Mouse (Mus musculus) thymus, postnatal 25 days (tissue): Measurements from ENCODE around the gene Flvcr1.
A peak's percentile ranks its signal among the peaks of the same experiment; 100 is the strongest.
"Not testable (repeated sequence)": the region's sequence is repeated elsewhere in the genome, so short reads cannot be mapped to it uniquely, and the experiment has no call there.

Source experiments
- DNase-seq: peaks from one replicate; pipeline ENCODE4 v3.0.0; 2022

Flvcr1 gene

DNA sequence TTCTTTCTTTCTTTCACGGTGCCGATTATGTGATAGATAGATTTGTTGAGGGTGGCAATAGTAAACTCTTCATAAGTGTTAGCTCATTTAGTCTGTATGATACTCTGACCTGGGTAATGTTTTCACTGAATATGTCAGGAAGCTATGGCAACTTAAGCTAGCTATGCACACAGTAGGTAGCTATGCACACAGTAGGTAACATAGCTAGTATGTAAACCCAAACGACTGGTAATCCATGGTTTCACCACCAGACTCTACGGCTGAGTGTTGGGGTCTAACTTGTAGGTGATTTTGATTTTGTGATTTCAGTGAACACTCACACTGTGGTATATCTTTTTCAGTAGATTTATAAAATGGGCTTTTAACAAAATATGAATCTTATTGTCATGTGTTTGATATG, 12.0 kb upstream of the Flvcr1 start:
- no peak for DNase-seq

GRCm38 (mm10) chr1:191036554-191037334, 10.8 kb upstream of the Flvcr1 start, which contains the start of gene Spata45:
Gene Spata45, plus strand, starts transcription at chr1:191036639.
- no peak for DNase-seq

DNA sequence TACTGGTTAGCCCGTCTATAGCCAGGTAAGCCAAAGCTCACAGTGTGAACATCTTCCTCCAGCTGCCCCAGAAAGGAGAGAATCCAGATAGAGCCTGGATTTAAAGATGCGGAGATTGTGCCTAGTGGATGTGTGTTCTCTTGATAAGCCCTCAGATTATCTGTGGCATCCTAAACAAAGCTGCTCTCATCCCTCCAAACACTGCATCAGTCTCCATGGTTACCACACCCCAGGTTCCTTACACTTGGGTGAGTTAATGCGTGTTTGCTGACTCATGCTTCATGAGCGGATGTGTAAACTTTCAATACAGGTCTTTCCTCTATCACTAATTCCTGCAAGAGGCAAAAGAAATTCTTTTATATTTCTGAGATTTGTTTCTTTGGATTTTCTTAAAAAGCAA, 9.7 kb upstream of the Flvcr1 start:
- DNase-seq, result no peak

GRCm38 (mm10) chr1:191030922-191031425, 5.0 kb upstream of the Flvcr1 start:
- not testable (repeated sequence) for DNase-seq

DNA sequence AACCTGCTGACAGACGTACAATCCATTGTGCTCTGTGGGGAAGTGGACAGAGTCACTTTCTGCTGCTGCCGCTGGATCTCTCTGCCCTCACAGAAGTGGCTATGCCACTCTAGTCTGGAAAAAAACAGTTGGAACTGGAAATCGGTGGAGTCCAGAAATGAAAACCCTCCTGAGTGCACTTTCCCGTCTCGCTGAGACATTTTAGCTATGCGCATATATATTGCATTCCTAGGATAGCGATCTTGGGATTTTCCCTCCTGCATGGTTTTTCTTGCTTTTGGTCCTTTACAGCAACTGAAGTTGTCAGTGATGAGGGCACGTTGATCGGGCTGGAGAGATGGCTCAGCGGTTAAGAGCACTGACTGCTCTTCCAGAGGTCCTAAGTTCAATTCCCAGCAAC, 4.2 kb upstream of the Flvcr1 start:
- DNase-seq, result no peak

DNA sequence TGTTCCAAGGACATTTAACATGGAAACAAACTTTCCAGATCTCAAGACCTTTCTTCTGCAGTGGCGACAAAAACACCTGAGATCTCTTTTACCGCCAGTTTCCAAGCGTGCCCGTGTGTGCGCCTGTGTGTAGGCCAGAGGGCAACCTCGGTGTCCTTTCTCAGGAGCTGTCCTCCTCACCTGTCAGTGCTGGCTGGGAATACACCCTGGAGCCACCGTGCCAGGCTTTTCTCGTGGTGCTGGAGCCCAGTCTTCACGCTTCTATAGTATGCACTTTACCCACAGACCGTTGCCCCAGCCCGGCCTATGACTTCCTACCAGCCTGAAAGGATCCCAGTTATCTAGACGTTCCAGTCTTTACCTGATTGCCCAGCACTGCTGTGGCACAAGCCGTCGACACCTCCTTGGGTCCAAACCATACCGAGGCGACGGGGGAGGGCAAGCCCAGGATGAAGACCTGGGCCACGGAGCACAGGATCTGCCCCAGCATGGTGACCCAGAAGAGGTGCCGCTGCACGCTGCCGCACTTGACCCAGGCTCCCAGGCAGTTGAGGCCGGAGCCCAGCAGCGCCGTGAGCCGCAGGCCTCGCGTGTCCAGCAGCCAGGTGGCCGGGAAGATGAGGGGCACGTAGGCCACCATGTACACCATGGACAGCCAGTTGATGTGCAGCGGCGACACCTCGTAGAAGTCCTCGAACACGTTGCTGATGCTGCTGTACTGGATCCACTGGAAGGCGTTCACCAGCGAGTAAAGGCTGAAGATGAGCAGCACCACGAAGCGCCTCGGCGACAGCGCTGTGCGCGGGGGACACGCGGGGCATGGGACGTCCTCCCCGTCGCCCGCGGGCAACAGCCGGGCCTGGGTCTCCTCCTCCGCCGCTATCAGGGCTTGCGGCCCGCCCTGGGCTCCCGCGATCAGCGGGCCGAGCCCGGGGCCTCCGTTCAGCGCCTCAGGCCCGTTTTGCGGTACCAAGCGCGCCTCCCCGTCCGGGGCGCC, 644 bp downstream of the Flvcr1 start:
- no peak for DNase-seq

GRCm38 (mm10) chr1:191023806-191024205, 2.2 kb downstream of the Flvcr1 start:
- DNase-seq, result not testable (repeated sequence)

DNA sequence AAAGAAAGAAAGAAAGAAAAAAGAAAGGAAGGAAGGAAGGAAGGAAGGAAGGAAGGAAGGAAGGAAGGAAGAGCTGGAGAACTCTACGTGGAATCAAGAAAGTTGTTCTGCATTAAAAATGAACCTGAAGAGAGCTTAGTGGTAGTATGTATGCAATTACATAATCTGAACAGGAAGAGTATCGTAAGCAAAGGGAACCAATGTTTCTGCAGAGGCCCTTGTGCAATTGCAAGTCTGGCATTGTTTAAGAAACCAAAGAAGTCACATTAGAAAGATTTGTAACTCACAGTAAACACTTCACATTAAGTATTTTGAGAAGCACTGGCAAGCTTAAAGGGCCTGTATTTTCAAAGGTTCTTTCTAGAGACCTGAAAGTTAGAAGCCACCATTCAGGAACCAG, 2.8 kb downstream of the Flvcr1 start:
- no peak for DNase-seq

DNA sequence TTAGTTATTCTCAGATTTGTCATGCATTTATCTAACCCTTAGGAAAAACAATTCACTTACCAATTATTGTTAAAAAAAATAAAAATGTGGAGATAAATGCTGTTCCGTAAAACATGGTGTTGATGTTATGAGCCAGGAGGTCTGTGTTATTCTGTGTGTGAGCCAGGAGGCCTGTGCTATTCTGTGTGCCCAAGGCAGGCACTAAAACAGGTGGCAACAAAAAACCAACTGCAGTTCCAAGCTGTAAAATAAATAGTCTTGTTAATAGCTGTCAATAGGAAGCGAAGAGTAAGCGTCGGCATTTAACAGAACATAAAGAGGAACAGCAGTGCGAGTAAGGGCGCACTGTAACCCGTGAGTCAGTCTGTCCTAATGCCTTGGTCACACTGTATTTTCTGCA, 4.9 kb downstream of the Flvcr1 start:
- no peak for DNase-seq

GRCm38 (mm10) chr1:191020217-191020924, 5.6 kb downstream of the Flvcr1 start:
- DNase-seq, result no peak

DNA sequence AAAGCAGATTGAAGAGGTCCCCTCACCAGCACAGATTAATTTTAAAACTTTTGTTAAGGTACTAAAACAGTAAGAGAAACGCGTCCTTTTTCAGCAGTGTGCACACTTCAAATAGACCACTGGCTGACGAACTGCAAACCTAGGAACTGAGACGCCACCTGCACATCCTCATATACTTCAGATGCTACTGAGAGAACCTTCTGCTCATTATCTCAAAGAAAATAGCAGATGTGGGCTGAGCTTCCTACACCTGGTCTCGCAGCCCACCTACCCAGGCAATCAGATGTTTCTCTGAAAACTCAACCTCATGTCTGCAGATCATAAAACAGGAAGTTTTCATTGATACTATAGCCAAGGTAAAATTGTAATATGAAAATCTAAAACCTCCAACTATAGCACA, 6.2 kb downstream of the Flvcr1 start:
- DNase-seq, result peak; percentile 44

DNA sequence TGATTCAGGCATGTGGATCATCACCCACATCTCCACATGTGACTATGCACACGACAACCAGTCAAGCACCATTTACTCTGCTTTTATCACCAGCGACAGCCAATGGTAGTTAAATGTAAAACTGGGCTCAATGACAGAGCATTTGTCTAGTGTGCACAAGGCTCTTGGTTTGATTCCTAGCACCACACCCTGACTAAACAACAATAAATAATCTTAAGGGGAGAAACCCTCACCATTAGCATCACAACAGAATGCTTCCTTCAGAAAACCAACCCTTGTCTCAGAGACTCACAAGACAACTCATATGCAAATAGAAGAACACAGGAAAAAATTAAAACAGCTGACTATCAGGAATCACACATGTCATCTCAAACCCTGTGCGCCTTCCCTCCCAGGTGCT, 11.7 kb downstream of the Flvcr1 start:
- DNase-seq, result no peak

DNA sequence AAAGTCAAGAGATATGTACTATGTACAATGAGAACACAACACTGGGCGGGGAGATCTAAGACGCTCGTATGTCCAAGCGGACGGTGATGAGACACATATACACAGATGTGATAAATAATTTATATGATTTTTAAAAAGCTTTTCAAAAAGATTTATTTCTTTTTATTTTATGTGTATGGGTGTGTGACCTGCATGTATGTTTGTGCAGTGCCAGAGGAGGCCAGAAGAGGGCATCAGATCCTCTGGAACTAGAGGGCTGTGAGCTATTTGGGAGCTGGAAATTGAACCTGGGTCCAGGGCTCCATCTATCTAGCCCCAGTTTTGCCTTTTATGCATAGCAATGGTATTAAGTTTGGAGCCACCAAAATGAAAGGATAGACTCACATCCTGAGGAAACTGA, 17.3 kb downstream of the Flvcr1 start:
- DNase-seq, result peak; percentile 17

DNA sequence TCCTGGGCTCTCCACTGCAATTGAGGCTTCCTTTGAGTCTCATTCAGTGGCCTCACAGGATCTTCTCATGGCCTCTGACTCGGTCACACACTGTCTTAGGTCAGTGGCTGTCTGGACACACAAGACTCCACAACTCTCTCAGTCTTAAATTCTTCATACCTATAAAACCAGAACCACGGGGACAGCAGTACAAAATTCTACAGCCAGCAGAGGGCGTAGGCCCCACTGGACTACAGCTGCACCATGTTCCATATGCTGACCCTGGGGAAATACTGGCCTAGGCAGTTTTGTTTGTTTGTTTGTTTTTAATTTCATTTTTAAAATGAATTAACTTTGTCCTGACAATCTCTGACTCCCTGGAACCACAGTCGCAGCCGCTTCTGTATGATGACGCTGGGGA, 23.8 kb downstream of the Flvcr1 start:
- DNase-seq, result peak; percentile 19

DNA sequence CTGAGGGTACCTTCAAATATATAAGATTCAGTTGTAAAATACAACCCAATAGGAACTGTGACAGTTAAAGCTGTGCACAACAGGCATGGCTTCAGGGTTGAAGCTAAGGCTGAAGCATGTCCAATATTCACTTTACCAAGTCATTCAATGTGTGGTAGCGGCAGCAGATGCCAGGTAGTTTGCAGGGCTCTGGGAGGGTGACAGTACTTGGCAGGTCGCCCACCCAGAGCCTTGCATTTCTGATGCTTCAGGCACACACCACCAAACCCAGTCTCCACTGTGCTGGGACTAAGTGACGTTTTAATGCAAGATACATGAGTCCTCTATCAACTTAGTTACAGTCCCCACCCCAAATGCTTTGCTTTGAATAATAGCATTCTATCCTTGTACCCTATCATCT, 25.3 kb downstream of the Flvcr1 start:
- DNase-seq, result no peak

DNA sequence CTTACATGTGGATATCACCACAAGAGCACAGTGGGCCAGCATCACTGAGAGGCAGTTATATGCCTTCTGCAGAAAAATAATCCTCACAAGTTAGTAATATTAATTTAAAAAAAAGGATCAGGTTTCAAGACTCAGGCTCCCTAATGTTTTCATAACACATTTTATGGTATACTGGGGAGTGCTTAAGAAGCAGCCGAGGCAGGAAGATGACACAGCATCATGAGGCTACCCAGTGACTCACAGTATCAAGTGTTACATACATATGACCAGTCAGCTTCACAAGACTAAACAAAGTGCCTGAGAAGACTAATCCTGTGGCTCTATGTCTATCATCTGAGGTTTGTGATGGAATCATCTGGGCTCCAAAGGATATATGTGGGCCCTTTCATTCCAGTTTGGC, 27.9 kb downstream of the Flvcr1 start:
- DNase-seq, result no peak

DNA sequence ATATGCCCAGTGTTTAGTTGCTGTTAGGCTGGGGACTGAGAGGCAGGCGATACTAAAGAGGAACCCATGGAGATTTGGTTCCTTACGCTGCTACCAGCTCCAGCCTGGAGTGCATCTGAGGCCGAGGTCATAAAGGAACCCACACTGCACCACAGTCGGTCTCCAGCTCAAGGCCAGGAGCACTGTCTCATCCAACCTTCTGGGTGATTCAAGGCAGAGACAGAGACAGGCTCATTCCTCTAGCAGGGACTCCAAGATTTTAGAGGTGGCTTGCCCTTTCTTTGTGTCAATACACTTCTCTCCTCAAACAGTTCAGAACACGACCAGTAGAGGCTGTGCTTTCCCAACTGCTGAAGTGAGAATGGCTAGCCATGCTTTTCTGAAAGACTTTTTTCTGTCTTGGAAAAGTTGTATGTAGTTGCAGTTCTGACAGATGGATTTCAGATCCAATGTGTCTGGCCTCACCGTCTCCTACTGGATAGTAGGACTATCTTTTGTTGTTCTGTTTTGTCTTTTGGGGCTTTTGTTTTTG, 29.5 kb downstream of the Flvcr1 start:
- no peak for DNase-seq

DNA sequence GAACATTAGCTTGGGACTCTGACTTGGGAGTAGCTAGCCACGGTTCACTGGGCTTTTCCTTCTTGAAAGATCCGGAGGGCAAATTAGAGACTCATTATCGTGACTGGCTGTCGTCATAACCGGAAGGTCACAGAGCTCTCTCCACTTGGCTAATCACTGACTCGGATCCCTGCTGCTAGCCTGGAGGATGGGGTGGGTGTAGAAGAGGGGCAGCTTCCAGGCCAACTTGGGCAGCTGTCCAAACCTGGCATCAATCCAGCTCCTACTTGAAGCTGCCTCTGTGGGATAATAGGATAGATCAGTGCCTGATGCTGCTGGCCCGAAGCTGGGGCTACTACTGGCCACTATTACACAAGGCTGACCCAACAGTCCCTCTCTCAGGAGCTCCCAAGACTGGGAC, 30.4 kb downstream of the Flvcr1 start:
- DNase-seq, result no peak

- no peak for DNase-seq
Measured at GRCm38 (mm10) chr1:190989437-190990082, 36.4 kb downstream of the Flvcr1 start.

- DNase-seq, result no peak
Measured at GRCm38 (mm10) chr1:190981412-190981811, 44.5 kb downstream of the Flvcr1 start.

DNA sequence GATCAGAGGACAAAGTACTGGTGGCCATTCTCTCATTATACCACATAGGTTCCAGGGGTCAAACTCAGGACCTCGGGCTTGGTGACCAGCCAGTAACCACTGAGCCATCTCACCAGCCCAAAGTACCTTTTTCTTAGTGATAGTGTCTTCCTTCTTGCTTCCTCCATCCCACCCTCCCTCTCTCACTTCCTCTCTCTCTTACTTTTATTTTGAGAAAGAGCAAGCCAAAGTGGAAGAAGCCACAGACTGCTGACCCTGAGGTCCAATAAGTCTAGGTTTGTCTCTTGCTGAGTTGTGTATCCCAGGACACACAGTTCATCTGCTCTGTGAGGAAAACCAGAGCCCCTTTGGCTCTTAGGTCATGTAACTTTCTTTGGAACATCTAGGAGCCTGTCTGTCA, 45.5 kb downstream of the Flvcr1 start:
- DNase-seq, result no peak

GRCm38 (mm10) chr1:190979100-190979563, 46.8 kb downstream of the Flvcr1 start, which contains the start of gene Vash2:
Gene Vash2, minus strand, starts transcription at chr1:190979296.
- peak; percentile 20 for DNase-seq
